Mouse (Mus musculus) intestine, postnatal 0 days (tissue): Measurements from ENCODE around the gene Shld2. TPM values are rescaled to one million over a fixed set of nuclear protein-coding genes. Genes with fewer than 3 reads are reported as not detected.
A peak's percentile ranks its signal among the peaks of the same experiment; 100 is the strongest.

Experiments
- ATAC-seq: fragments of 200-750 bp; cut with Nextera tagmentation; 2 replicates; pipeline ENCODE4 v1.8.0; 2017; ENCODE audit warnings: mild to moderate bottlenecking, moderate TSS enrichment, moderate library complexity
- H3K27ac ChIP-seq: fragments of 300-500 bp; sonication (generic); 2 replicates; pipeline ENCODE4 v1.5.1; 2014; ENCODE audit warnings: mild to moderate bottlenecking, low read depth, low read length, moderate library complexity
- H3K27me3 ChIP-seq: fragments of 300-500 bp; sonication (generic); replicated peaks from 2 replicates; pipeline ENCODE4 v1.6.1; 2014; ENCODE audit warnings: low read length, mixed read lengths; ENCODE audit not compliant: control insufficient read depth, insufficient read depth
- H3K36me3 ChIP-seq: fragments of 300-500 bp; sonication (generic); 2 replicates; pipeline ENCODE4 v1.6.1; 2014; ENCODE audit warnings: mild to moderate bottlenecking, moderate library complexity; ENCODE audit not compliant: control insufficient read depth, insufficient read depth
- H3K4me1 ChIP-seq: fragments of 300-500 bp; sonication (generic); replicated peaks from 2 replicates; pipeline ENCODE4 v1.6.1; 2014; ENCODE audit warnings: antibody characterized with exemption, low read length, mixed read lengths; ENCODE audit not compliant: control insufficient read depth, insufficient read depth
- H3K4me2 ChIP-seq: fragments of 300-500 bp; sonication (generic); replicated peaks from 2 replicates; pipeline ENCODE4 v1.6.1; 2014; ENCODE audit warnings: low read depth, mild to moderate bottlenecking, moderate library complexity
- H3K4me3 ChIP-seq: fragments of 300-500 bp; sonication (generic); 2 replicates; pipeline ENCODE4 v1.5.1; 2014; ENCODE audit warnings: low read depth, low read length
- H3K9ac ChIP-seq: fragments of 300-500 bp; sonication (generic); 2 replicates; pipeline ENCODE4 v1.6.1; 2014; ENCODE audit warnings: mild to moderate bottlenecking, low read depth, low read length
- H3K9me3 ChIP-seq: fragments of 300-500 bp; sonication (generic); 2 replicates; pipeline ENCODE4 v1.6.1; 2016; ENCODE audit warnings: mixed run types; ENCODE audit not compliant: control insufficient read depth
- CTCF ChIP-seq: sonication (generic); IDR thresholded peaks from 2 replicates; pipeline ENCODE4 v1.5.1; 2016; ENCODE audit warnings: low read depth, mild to moderate bottlenecking, control low read depth, antibody characterized with exemption, moderate library complexity
- WGBS: fragments of 180-500 bp; shearing (Covaris S2); extraction: QIAGEN DNeasy Blood & Tissue Kit; methylation state at CpG from one replicate; pipeline ENCODE4 v1.1.7; 2014; 5-methylcytosine and 5-hydroxymethylcytosine counted together
- polyA plus RNA-seq: library from polyadenylated mRNA; unstranded; fragments of >200 nt; fragmentation: Nextera tagmentation; extraction: Ambion mirVana; gene quantifications from 2 replicates; pipeline ENCODE4 v1.2.1, GENCODE M21; 2015

Shld2 gene
- polyA plus RNA-seq, 1 experiment from 2014 or later: 3.1 TPM

- 92% methylated on average over 3 of the region's 3 CpGs for WGBS
- no peak overlapping the region for H3K4me2 ChIP-seq
- no peak overlapping the region for H3K27ac ChIP-seq
- H3K9me3 ChIP-seq: no peaks in the 10 kb centered on the region
- H3K4me3 ChIP-seq: no peak overlapping the region
- H3K27me3 ChIP-seq: no peaks in the 10 kb centered on the region
- no peak for ATAC-seq
- no peaks in the 10 kb centered on the region for H3K36me3 ChIP-seq
- no peaks in the 10 kb centered on the region for H3K4me1 ChIP-seq
- TF ChIP-seq CTCF: no peak
- H3K9ac ChIP-seq: no peak overlapping the region
Measured at GRCm38 (mm10) chr14:34293641-34294040, 16.7 kb downstream of the Shld2 start.

GRCm38 (mm10) chr14:34290229-34290628 lies 20.1 kb downstream of the Shld2 start:
- no peak for TF ChIP-seq CTCF
- WGBS: 17% methylated on average over 1 of the region's 1 CpGs
- H3K4me1 ChIP-seq: no peaks in the 10 kb centered on the region
- no peak overlapping the region for H3K4me2 ChIP-seq
- no peak for ATAC-seq
- no peaks in the 10 kb centered on the region for H3K27me3 ChIP-seq
- H3K9me3 ChIP-seq: no peaks in the 10 kb centered on the region
- no peak overlapping the region for H3K4me3 ChIP-seq
- H3K9ac ChIP-seq: no peak overlapping the region
- H3K27ac ChIP-seq: no peak overlapping the region
- no peaks in the 10 kb centered on the region for H3K36me3 ChIP-seq

- WGBS: 53% methylated on average over 3 of the region's 3 CpGs
- no peak for ATAC-seq
Measured at GRCm38 (mm10) chr14:34289259-34290015, 20.9 kb downstream of the Shld2 start.

GRCm38 (mm10) chr14:34288396-34288795 lies 21.9 kb downstream of the Shld2 start:
- Histone ChIP-seq H3K36me3 (no peaks in the 10 kb centered on the region), H3K27ac (no peak overlapping the region), H3K9me3 (no peaks in the 10 kb centered on the region), H3K27me3 (no peaks in the 10 kb centered on the region), H3K4me2 (no peak overlapping the region), H3K4me1 (no peaks in the 10 kb centered on the region), H3K4me3 (no peak overlapping the region), H3K9ac (no peak overlapping the region)
- WGBS: 35% methylated on average over 2 of the region's 2 CpGs
- no peak for TF ChIP-seq CTCF
- no peak for ATAC-seq

More at GRCm38 (mm10) chr14:34289259-34290015, 20.9 kb downstream of the Shld2 start:
- H3K9ac ChIP-seq: no peak overlapping the region
- no peaks in the 10 kb centered on the region for H3K9me3 ChIP-seq
- H3K27me3 ChIP-seq: no peaks in the 10 kb centered on the region
- no peak overlapping the region for H3K4me2 ChIP-seq
- H3K4me3 ChIP-seq: no peak overlapping the region
- H3K27ac ChIP-seq: no peak overlapping the region
- no peak for TF ChIP-seq CTCF
- H3K4me1 ChIP-seq: no peaks in the 10 kb centered on the region
- no peaks in the 10 kb centered on the region for H3K36me3 ChIP-seq

GRCm38 (mm10) chr14:34281736-34282269 lies 28.5 kb downstream of the Shld2 start:
- Histone ChIP-seq H3K27ac (no peak overlapping the region), H3K36me3 (no peaks in the 10 kb centered on the region), H3K27me3 (no peaks in the 10 kb centered on the region), H3K4me2 (no peak overlapping the region), H3K9me3 (no peaks in the 10 kb centered on the region), H3K4me3 (no peak overlapping the region), H3K9ac (no peak overlapping the region), H3K4me1 (no peaks in the 10 kb centered on the region)
- TF ChIP-seq CTCF: no peak
- ATAC-seq: peak; percentile 73
- WGBS: 50% methylated on average over 5 of the region's 5 CpGs

GRCm38 (mm10) chr14:34280798-34281197 lies 29.5 kb downstream of the Shld2 start:
- no peak for ATAC-seq
- no peak overlapping the region for H3K27ac ChIP-seq
- no peak overlapping the region for H3K9ac ChIP-seq
- H3K36me3 ChIP-seq: no peaks in the 10 kb centered on the region
- H3K4me1 ChIP-seq: no peaks in the 10 kb centered on the region
- WGBS: 84% methylated on average over 2 of the region's 2 CpGs
- no peaks in the 10 kb centered on the region for H3K9me3 ChIP-seq
- TF ChIP-seq CTCF: no peak
- no peak overlapping the region for H3K4me3 ChIP-seq
- H3K27me3 ChIP-seq: no peaks in the 10 kb centered on the region
- H3K4me2 ChIP-seq: no peak overlapping the region
